ENCODE assay signal across 18 mouse cellular contexts in the genomic region with DNA sequence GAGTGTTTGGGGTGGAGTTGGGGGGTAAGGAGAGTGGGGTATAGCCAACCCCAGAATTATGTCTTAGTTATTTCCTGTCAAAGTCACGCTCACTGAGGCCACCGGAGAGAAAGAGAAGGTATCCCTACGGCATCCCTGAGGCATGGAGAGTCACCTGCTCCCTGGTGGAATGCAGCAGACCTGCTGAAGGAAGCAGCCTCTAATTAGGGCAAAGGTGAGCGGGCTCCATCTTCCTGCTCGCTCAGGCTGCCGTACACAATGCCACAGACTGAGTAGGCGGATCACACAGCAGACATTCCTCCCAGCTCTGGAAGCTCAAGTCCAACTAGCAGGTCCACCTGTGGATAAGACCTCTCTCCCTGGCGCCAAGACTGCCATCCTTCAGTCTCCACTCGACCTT.
A peak's percentile ranks its signal among the peaks of the same experiment; 100 is the strongest.
DNase-seq lines count a peak whose midpoint lies in the region; ATAC-seq lines count a peak whose summit lies in the region.
"Had no signal": no experiment of that assay in that cellular context is flagged by ENCODE, and none has a peak within 500 bp of the region (broad histone marks: within the 10 kb centered on the region; RNA-seq: fewer than 3 reads in every experiment).

No protein-coding gene starts in this region.

- no peaks in the 10 kb centered on the region for H3K27me3 ChIP-seq in embryonic facial prominence, embryonic 14.5 days (replicated peaks; ENCODE audit: control insufficient read depth, insufficient read depth, low read length)
- no peaks in the 10 kb centered on the region for H3K27me3 ChIP-seq in embryonic facial prominence, embryonic 10.5 days (replicated peaks; ENCODE audit: low read depth, poor library complexity, severe bottlenecking)
- H3K27me3 ChIP-seq: embryonic facial prominence, embryonic 13.5 days; hindbrain, embryonic 13.5 days; midbrain, embryonic 12.5 days had no signal

- no peak overlapping the region for H3K4me2 ChIP-seq in embryonic facial prominence, embryonic 14.5 days (ENCODE audit: low read depth, low read length)
- H3K4me2 ChIP-seq: embryonic facial prominence, embryonic 13.5 days; hindbrain, embryonic 13.5 days; midbrain, embryonic 12.5 days had no signal

- no peak overlapping the region for H3K4me3 ChIP-seq in embryonic facial prominence, embryonic 14.5 days (ENCODE audit: low read depth, low read length)
- H3K4me3 ChIP-seq in embryonic facial prominence, embryonic 10.5 days: no peak overlapping the region
- H3K4me3 ChIP-seq: embryonic facial prominence, embryonic 13.5 days; hindbrain, embryonic 13.5 days; midbrain, embryonic 12.5 days had no signal

- DNase-seq in embryonic facial prominence, embryonic 14.5 days (ENCODE audit: low spot score): no peak
- no peak for DNase-seq in embryonic facial prominence, embryonic 10.5 days (ENCODE audit: low spot score)
- DNase-seq in urinary bladder, postnatal 14 days (ENCODE audit: low spot score): peak; percentile 51
- DNase-seq in urinary bladder, postnatal 25 days (ENCODE audit: low spot score): no peak
- peak; percentile 69 for DNase-seq in kidney, postnatal 14 days
- DNase-seq in thymus, postnatal 36 days: no peak
- DNase-seq: adrenal gland, postnatal 25 days; cerebellum, adult 2 months; gastrocnemius, postnatal 14 days; lung, adult 2 months; right cerebral cortex, postnatal 14 days had no signal

- WGBS in embryonic facial prominence, embryonic 14.5 days: 75% methylated on average over 9 of the region's 9 CpGs
- 80% methylated on average over 9 of the region's 9 CpGs for WGBS in embryonic facial prominence, embryonic 10.5 days

- peak; percentile 30; the same call in 1 of the 2 replicates for ATAC-seq in embryonic facial prominence, embryonic 14.5 days (ENCODE audit: low read depth)
- ATAC-seq in erythroid progenitor cell, adult 5-6 weeks (replicated peaks; ENCODE audit: low FRiP score, poor library complexity, severe bottlenecking): no peak
- ATAC-seq in cerebellum, adult (ENCODE audit: insufficient number of reproducible peaks, low FRiP score, low TSS enrichment): no peak
- ATAC-seq: CD4-positive, CD25-positive, alpha-beta regulatory T cell, adult 4 months had no signal

- no peaks in the 10 kb centered on the region for H3K9me3 ChIP-seq in embryonic facial prominence, embryonic 14.5 days (ENCODE audit: control insufficient read depth, low read length)
- no peaks in the 10 kb centered on the region for H3K9me3 ChIP-seq in embryonic facial prominence, embryonic 10.5 days
- H3K9me3 ChIP-seq: embryonic facial prominence, embryonic 13.5 days; hindbrain, embryonic 13.5 days; midbrain, embryonic 12.5 days had no signal

- no peaks in the 10 kb centered on the region; the same call in 1 of the 2 replicates for H3K4me1 ChIP-seq in embryonic facial prominence, embryonic 14.5 days (ENCODE audit: control insufficient read depth, insufficient read depth, low read length)
- H3K4me1 ChIP-seq in embryonic facial prominence, embryonic 10.5 days: peaks cover 51% of the 10 kb centered on the region

- H3K9ac ChIP-seq in embryonic facial prominence, embryonic 14.5 days (ENCODE audit: low read depth, low read length): no peak overlapping the region
- H3K9ac ChIP-seq: embryonic facial prominence, embryonic 13.5 days; hindbrain, embryonic 13.5 days; midbrain, embryonic 12.5 days had no signal

- no peaks in the 10 kb centered on the region for H3K36me3 ChIP-seq in embryonic facial prominence, embryonic 14.5 days (ENCODE audit: control insufficient read depth, insufficient read depth, low read length)
- H3K36me3 ChIP-seq in embryonic facial prominence, embryonic 10.5 days (replicated peaks): peaks cover 10% of the 10 kb centered on the region
- H3K36me3 ChIP-seq: hindbrain, embryonic 13.5 days; midbrain, embryonic 12.5 days had no signal

- H3K27ac ChIP-seq in embryonic facial prominence, embryonic 14.5 days (replicated peaks; ENCODE audit: low read depth, low read length): no peak overlapping the region
- no peak overlapping the region for H3K27ac ChIP-seq in embryonic facial prominence, embryonic 10.5 days (replicated peaks)
- H3K27ac ChIP-seq: embryonic facial prominence, embryonic 13.5 days; hindbrain, embryonic 13.5 days; macrophage; midbrain, embryonic 12.5 days had no signal

Comparison
In these comparisons a context has a peak if more than half of its experiments do, and no peak if none do; other contexts are left out.
1. DNase-seq: peak in urinary bladder, postnatal 14 days (single experiment) and kidney, postnatal 14 days (single experiment); none in embryonic facial prominence, embryonic 14.5 days (single experiment), embryonic facial prominence, embryonic 10.5 days (single experiment), urinary bladder, postnatal 25 days (single experiment) and thymus, postnatal 36 days (0 of 2).